Mouse (Mus musculus): ENCODE data around the gene Aipl1.
A peak's percentile ranks its signal among the peaks of the same experiment; 100 is the strongest.

The Aipl1 gene

GRCm38 (mm10) chr11:72037409-72037808, at the start of gene Aipl1:
TSS of gene Aipl1 (minus strand) at chr11:72037509.
- no peak for DNase-seq (ENCODE audit: low read depth, low spot score)

- DNase-seq (ENCODE audit: low read depth, low spot score), result no peak
Measured at GRCm38 (mm10) chr11:72086251-72087046, 49.1 kb upstream of the Aipl1 start.

- no peak for DNase-seq (ENCODE audit: low read depth, low spot score)
Measured at GRCm38 (mm10) chr11:72084337-72084736, 47.0 kb upstream of the Aipl1 start.

- no peak for DNase-seq (ENCODE audit: low read depth, low spot score)
Measured at GRCm38 (mm10) chr11:72082601-72083000, 45.3 kb upstream of the Aipl1 start.

GRCm38 (mm10) chr11:72080461-72080860, 43.2 kb upstream of the Aipl1 start:
- no peak for DNase-seq (ENCODE audit: low read depth, low spot score)

GRCm38 (mm10) chr11:72078647-72079046, 41.3 kb upstream of the Aipl1 start:
- DNase-seq (ENCODE audit: low read depth, low spot score), result no peak

GRCm38 (mm10) chr11:72078056-72078455, 40.7 kb upstream of the Aipl1 start:
- peak; percentile 37 for DNase-seq (ENCODE audit: low read depth, low spot score)

- no peak for DNase-seq (ENCODE audit: low read depth, low spot score)
Measured at GRCm38 (mm10) chr11:72074230-72074629, 36.9 kb upstream of the Aipl1 start.

GRCm38 (mm10) chr11:72072331-72072905, 35.1 kb upstream of the Aipl1 start:
- no peak for DNase-seq (ENCODE audit: low read depth, low spot score)

GRCm38 (mm10) chr11:72070733-72071132, 33.4 kb upstream of the Aipl1 start:
- no peak for DNase-seq (ENCODE audit: low read depth, low spot score)

- no peak for DNase-seq (ENCODE audit: low read depth, low spot score)
Measured at GRCm38 (mm10) chr11:72068026-72068425, 30.7 kb upstream of the Aipl1 start.

GRCm38 (mm10) chr11:72067326-72067725, 30.0 kb upstream of the Aipl1 start:
- DNase-seq (ENCODE audit: low read depth, low spot score), result no peak

- DNase-seq (ENCODE audit: low read depth, low spot score), result peak; percentile 78
Measured at GRCm38 (mm10) chr11:72066330-72066729, 29.0 kb upstream of the Aipl1 start.

- no peak for DNase-seq (ENCODE audit: low read depth, low spot score)
Measured at GRCm38 (mm10) chr11:72065103-72065502, 27.8 kb upstream of the Aipl1 start.

GRCm38 (mm10) chr11:72064414-72064813, 27.1 kb upstream of the Aipl1 start:
- no peak for DNase-seq (ENCODE audit: low read depth, low spot score)

- DNase-seq (ENCODE audit: low read depth, low spot score), result no peak
Measured at GRCm38 (mm10) chr11:72061093-72061620, 23.8 kb upstream of the Aipl1 start.

GRCm38 (mm10) chr11:72060416-72060815, 23.1 kb upstream of the Aipl1 start:
- DNase-seq (ENCODE audit: low read depth, low spot score), result no peak

- no peak for DNase-seq (ENCODE audit: low read depth, low spot score)
Measured at GRCm38 (mm10) chr11:72057166-72057565, 19.9 kb upstream of the Aipl1 start.

GRCm38 (mm10) chr11:72055176-72055575, 17.9 kb upstream of the Aipl1 start:
- no peak for DNase-seq (ENCODE audit: low read depth, low spot score)

GRCm38 (mm10) chr11:72052636-72053035, 15.3 kb upstream of the Aipl1 start:
- DNase-seq (ENCODE audit: low read depth, low spot score), result peak; percentile 82

- no peak for DNase-seq (ENCODE audit: low read depth, low spot score)
Measured at GRCm38 (mm10) chr11:72052221-72052620, 14.9 kb upstream of the Aipl1 start.

GRCm38 (mm10) chr11:72050895-72051858, 13.9 kb upstream of the Aipl1 start:
- peak; percentile 72 for DNase-seq (ENCODE audit: low read depth, low spot score)
